Mouse (Mus musculus): ENCODE measurements at regions not wholly inside any gene's neighbourhood (a gene's known extent, or its start where the extent isn't known, plus 50 kb on each side); places are given as distances from the start of the nearest gene placed in this dataset.
A peak's percentile ranks its signal among the peaks of the same experiment; 100 is the strongest.

GRCm38 (mm10) chr5:106003321-106004291 lies 127.2 kb downstream of the Zfp326 start:
- Histone ChIP-seq H3K27me3 (ENCODE audit: insufficient read depth, low read length) (no peaks in the 10 kb centered on the region), H3K36me3 (ENCODE audit: insufficient read depth, low read length) (no peaks in the 10 kb centered on the region), H3K4me3 (replicated peaks; ENCODE audit: low read length) (no peak overlapping the region), H3K4me1 (replicated peaks; ENCODE audit: low read depth, low read length) (no peaks in the 10 kb centered on the region), H3K9me3 (ENCODE audit: low read length) (peaks cover 24% of the 10 kb centered on the region)
- TF ChIP-seq CTCF (conservative IDR thresholded peaks at IDR 0.05; ENCODE audit: low read length): no peak
- TF ChIP-seq NANOG (IDR thresholded peaks at IDR 0.05; ENCODE audit: borderline replicate concordance, low read length): no peak
- TF ChIP-seq POU5F1 (IDR thresholded peaks at IDR 0.05; ENCODE audit: borderline replicate concordance, low read length): no peak

GRCm38 (mm10) chr5:106002330-106002729 lies 126.0 kb downstream of the Zfp326 start:
- Histone ChIP-seq H3K36me3 (ENCODE audit: insufficient read depth, low read length) (no peaks in the 10 kb centered on the region), H3K9me3 (ENCODE audit: low read length) (peaks cover 29% of the 10 kb centered on the region), H3K4me3 (replicated peaks; ENCODE audit: low read length) (no peak overlapping the region), H3K27me3 (ENCODE audit: insufficient read depth, low read length) (no peaks in the 10 kb centered on the region), H3K4me1 (replicated peaks; ENCODE audit: low read depth, low read length) (no peaks in the 10 kb centered on the region)
- TF ChIP-seq POU5F1 (IDR thresholded peaks at IDR 0.05; ENCODE audit: borderline replicate concordance, low read length) (no peak), CTCF (conservative IDR thresholded peaks at IDR 0.05; ENCODE audit: low read length) (0 out of 2 replicates have a peak, but pooled peaks have one; percentile 11)

- H3K4me1 ChIP-seq (replicated peaks; ENCODE audit: low read depth, low read length): peaks cover 18% of the 10 kb centered on the region; the same call in 1 of the 2 replicates
- H3K4me3 ChIP-seq (replicated peaks; ENCODE audit: low read length): no peak overlapping the region
- H3K36me3 ChIP-seq (ENCODE audit: insufficient read depth, low read length): no peaks in the 10 kb centered on the region
- H3K27me3 ChIP-seq (ENCODE audit: insufficient read depth, low read length): no peaks in the 10 kb centered on the region
- TF ChIP-seq CTCF (conservative IDR thresholded peaks at IDR 0.05; ENCODE audit: low read length): no peak
- no peak for TF ChIP-seq POU5F1 (IDR thresholded peaks at IDR 0.05; ENCODE audit: borderline replicate concordance, low read length)
- no peak for TF ChIP-seq NANOG (IDR thresholded peaks at IDR 0.05; ENCODE audit: borderline replicate concordance, low read length)
- peaks cover 11% of the 10 kb centered on the region for H3K9me3 ChIP-seq (ENCODE audit: low read length)
Observed at GRCm38 (mm10) chr5:105994218-105994617, 117.9 kb downstream of the Zfp326 start.

DNA sequence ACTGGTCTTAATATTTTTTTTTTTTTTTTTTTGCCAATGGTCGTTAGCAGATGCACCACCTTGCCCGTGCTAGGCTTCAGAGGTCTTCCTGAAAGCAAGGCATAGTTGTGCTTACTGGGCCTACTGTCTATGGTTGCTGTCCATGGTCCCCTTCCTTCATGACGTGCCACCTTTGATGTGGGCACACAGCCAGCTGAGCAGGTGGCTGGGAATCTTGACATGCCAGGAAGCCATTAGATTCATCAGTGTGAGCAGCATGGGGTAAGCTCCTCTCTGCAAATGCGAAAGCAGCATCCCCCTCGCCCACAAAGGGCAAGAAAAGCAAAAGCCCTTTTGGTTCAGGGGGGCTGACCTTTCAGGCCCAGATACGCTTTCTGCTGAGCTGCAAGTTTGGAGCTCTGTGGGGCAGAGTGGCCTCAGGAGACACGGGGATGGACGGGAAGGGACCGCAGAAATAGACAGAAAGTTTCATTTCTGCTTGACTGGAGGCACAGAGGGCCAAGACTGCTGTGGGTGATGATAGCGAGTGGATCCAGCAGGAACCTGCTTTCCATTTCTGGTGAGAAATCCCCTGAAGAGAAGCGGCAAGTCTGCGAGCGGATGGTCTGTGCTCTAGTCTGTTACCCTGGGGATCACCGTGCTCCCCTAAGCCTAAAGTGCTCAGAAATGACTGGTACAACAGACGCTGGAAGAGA lies 116.8 kb downstream of the Zfp326 start:
- Histone ChIP-seq H3K9me3 (ENCODE audit: low read length) (peaks cover 3% of the 10 kb centered on the region), H3K4me3 (replicated peaks; ENCODE audit: low read length) (no peak overlapping the region), H3K27me3 (ENCODE audit: insufficient read depth, low read length) (no peaks in the 10 kb centered on the region), H3K36me3 (ENCODE audit: insufficient read depth, low read length) (no peaks in the 10 kb centered on the region), H3K4me1 (replicated peaks; ENCODE audit: low read depth, low read length) (peaks cover 18% of the 10 kb centered on the region; the same call in 1 of the 2 replicates)
- no peak for TF ChIP-seq NANOG (IDR thresholded peaks at IDR 0.05; ENCODE audit: borderline replicate concordance, low read length)
- no peak for TF ChIP-seq CTCF (conservative IDR thresholded peaks at IDR 0.05; ENCODE audit: low read length)
- no peak for TF ChIP-seq POU5F1 (IDR thresholded peaks at IDR 0.05; ENCODE audit: borderline replicate concordance, low read length)

- Histone ChIP-seq H3K4me1 (replicated peaks; ENCODE audit: low read depth, low read length) (peaks cover 18% of the 10 kb centered on the region; the same call in 1 of the 2 replicates), H3K9me3 (ENCODE audit: low read length) (no peaks in the 10 kb centered on the region), H3K4me3 (replicated peaks; ENCODE audit: low read length) (no peak overlapping the region), H3K36me3 (ENCODE audit: insufficient read depth, low read length) (no peaks in the 10 kb centered on the region), H3K27me3 (ENCODE audit: insufficient read depth, low read length) (no peaks in the 10 kb centered on the region)
- TF ChIP-seq NANOG (IDR thresholded peaks at IDR 0.05; ENCODE audit: borderline replicate concordance, low read length) (no peak), CTCF (conservative IDR thresholded peaks at IDR 0.05; ENCODE audit: low read length) (no peak), POU5F1 (IDR thresholded peaks at IDR 0.05; ENCODE audit: borderline replicate concordance, low read length) (no peak)
Observed at GRCm38 (mm10) chr5:105990777-105991176, 114.4 kb downstream of the Zfp326 start.

DNA sequence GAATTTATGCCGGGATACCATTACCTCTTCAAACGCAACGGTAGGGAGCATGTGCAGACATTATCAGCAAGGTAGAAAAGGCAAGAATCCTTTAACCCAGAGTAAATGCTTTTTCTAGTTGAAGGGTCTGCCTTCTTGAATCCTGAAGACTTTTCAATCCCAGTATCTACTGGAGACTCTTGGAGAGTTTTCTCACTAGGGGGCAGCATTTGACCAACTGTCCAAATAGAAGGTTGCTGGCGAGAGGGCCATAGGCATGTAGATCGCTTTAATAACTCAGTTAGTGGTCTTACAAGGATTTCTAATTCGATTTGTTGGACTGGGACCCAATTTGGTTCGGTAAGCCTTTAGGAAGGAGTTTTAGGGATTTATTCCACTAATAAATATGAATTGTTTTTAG lies 110.0 kb downstream of the Zfp326 start:
- Histone ChIP-seq H3K27me3 (ENCODE audit: insufficient read depth, low read length) (no peaks in the 10 kb centered on the region), H3K4me1 (replicated peaks; ENCODE audit: low read depth, low read length) (peaks cover 9% of the 10 kb centered on the region; the same call in 1 of the 2 replicates), H3K9me3 (ENCODE audit: low read length) (no peaks in the 10 kb centered on the region), H3K36me3 (ENCODE audit: insufficient read depth, low read length) (no peaks in the 10 kb centered on the region), H3K4me3 (replicated peaks; ENCODE audit: low read length) (no peak overlapping the region)
- TF ChIP-seq CTCF (conservative IDR thresholded peaks at IDR 0.05; ENCODE audit: low read length) (peak; percentile 49), POU5F1 (IDR thresholded peaks at IDR 0.05; ENCODE audit: borderline replicate concordance, low read length) (no peak), NANOG (IDR thresholded peaks at IDR 0.05; ENCODE audit: borderline replicate concordance, low read length) (no peak)

DNA sequence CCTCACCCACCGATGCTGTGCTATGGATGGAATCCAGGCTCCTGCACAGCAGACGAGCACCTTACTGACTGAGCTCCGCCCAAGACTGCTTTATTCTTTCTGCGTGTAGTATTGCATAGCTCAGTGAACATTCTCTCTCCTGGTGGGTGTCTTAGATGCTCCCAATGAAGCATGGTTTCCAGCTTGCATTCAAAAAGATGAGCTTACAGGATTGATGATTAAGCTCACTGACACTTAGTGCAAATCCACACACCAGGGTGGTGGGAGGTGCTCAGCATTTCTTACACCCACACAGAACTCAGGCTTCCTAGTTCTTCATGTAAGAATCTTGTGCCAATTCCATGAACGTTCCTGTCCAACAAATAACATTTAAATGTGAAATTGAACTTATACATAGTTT lies 106.8 kb downstream of the Zfp326 start:
- TF ChIP-seq NANOG (IDR thresholded peaks at IDR 0.05; ENCODE audit: borderline replicate concordance, low read length) (no peak), POU5F1 (IDR thresholded peaks at IDR 0.05; ENCODE audit: borderline replicate concordance, low read length) (no peak), CTCF (conservative IDR thresholded peaks at IDR 0.05; ENCODE audit: low read length) (no peak)
- Histone ChIP-seq H3K36me3 (ENCODE audit: insufficient read depth, low read length) (no peaks in the 10 kb centered on the region), H3K4me3 (replicated peaks; ENCODE audit: low read length) (no peak overlapping the region), H3K27me3 (ENCODE audit: insufficient read depth, low read length) (no peaks in the 10 kb centered on the region; the same call in 1 of the 2 replicates), H3K9me3 (ENCODE audit: low read length) (no peaks in the 10 kb centered on the region), H3K4me1 (replicated peaks; ENCODE audit: low read depth, low read length) (no peaks in the 10 kb centered on the region)

DNA sequence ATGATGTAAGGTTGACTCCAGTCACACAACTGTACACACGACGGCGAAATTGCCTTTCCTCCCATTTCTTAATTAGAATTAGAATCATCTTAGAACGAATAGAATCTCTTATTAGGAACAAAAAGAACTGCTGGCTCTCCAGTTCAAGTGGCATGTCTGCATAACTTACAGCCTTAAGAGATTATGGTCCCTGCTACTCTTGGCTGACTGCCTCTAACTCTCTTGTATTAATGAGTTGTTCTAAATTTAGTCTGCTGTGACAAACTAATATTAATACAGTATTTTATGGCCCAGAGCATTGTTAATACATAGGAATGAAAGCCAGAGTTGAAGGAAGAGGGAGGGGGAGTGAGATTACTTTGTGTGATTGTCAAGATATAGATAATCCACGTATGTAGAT lies 100.4 kb downstream of the Zfp326 start:
- Histone ChIP-seq H3K27me3 (ENCODE audit: insufficient read depth, low read length) (peaks cover 6% of the 10 kb centered on the region; the same call in 1 of the 2 replicates), H3K4me3 (replicated peaks; ENCODE audit: low read length) (no peak overlapping the region), H3K36me3 (ENCODE audit: insufficient read depth, low read length) (no peaks in the 10 kb centered on the region), H3K9me3 (ENCODE audit: low read length) (no peaks in the 10 kb centered on the region), H3K4me1 (replicated peaks; ENCODE audit: low read depth, low read length) (0 out of 2 replicates have a peak, but pooled peaks cover 5% of the 10 kb centered on the region)
- no peak for TF ChIP-seq NANOG (IDR thresholded peaks at IDR 0.05; ENCODE audit: borderline replicate concordance, low read length)
- no peak for TF ChIP-seq POU5F1 (IDR thresholded peaks at IDR 0.05; ENCODE audit: borderline replicate concordance, low read length)
- no peak for TF ChIP-seq CTCF (conservative IDR thresholded peaks at IDR 0.05; ENCODE audit: low read length)
